Mouse (Mus musculus) kidney, embryonic 15.5 days (tissue): ENCODE measurements around the gene Cntnap5a. TPM values are rescaled to one million over a fixed set of nuclear protein-coding genes. Genes with fewer than 3 reads are reported as not detected.
A peak's percentile ranks its signal among the peaks of the same experiment; 100 is the strongest.

Source experiments
- ATAC-seq: fragments of 200-750 bp; cut with Nextera tagmentation; replicated peaks from 2 replicates; pipeline ENCODE4 v1.8.0; 2017; ENCODE audit warnings: moderate TSS enrichment; ENCODE audit not compliant: low FRiP score
- H3K27ac ChIP-seq: fragments of 300-500 bp; sonication (generic); 2 replicates; pipeline ENCODE4 v1.5.1; 2015; ENCODE audit warnings: mild to moderate bottlenecking, inconsistent platforms
- H3K27me3 ChIP-seq: fragments of 300-500 bp; sonication (generic); 2 replicates; pipeline ENCODE4 v1.6.1; 2015; ENCODE audit warnings: inconsistent platforms
- H3K36me3 ChIP-seq: fragments of 300-500 bp; sonication (generic); 2 replicates; pipeline ENCODE4 v1.6.1; 2015; ENCODE audit warnings: inconsistent platforms
- H3K4me1 ChIP-seq: fragments of 300-500 bp; sonication (generic); 2 replicates; pipeline ENCODE4 v1.6.1; 2015; ENCODE audit warnings: inconsistent platforms
- H3K4me2 ChIP-seq: fragments of 300-500 bp; sonication (generic); 2 replicates; pipeline ENCODE4 v1.6.1; 2015; ENCODE audit warnings: moderate library complexity, mild to moderate bottlenecking, inconsistent platforms
- H3K4me3 ChIP-seq: fragments of 300-500 bp; sonication (generic); replicated peaks from 2 replicates; pipeline ENCODE4 v1.5.1; 2015; ENCODE audit warnings: mild to moderate bottlenecking, inconsistent platforms
- H3K9ac ChIP-seq: fragments of 300-500 bp; sonication (generic); 2 replicates; pipeline ENCODE4 v1.6.1; 2015; ENCODE audit warnings: mild to moderate bottlenecking, inconsistent platforms
- H3K9me3 ChIP-seq: fragments of 300-500 bp; sonication (generic); replicated peaks from 2 replicates; pipeline ENCODE4 v1.6.1; 2016; ENCODE audit warnings: inconsistent platforms
- WGBS: fragments of 180-500 bp; shearing (Covaris S2); methylation state at CpG from one replicate; pipeline ENCODE4 v1.1.7; 2015; ENCODE audit warnings: mixed read lengths; 5-methylcytosine and 5-hydroxymethylcytosine counted together
- microRNA-seq: library from miRNA; unstranded; fragments of <30 nt; microRNA quantifications from one replicate; pipeline ENCODE4, GENCODE M21; 2016
- polyA plus RNA-seq: library from polyadenylated mRNA; unstranded; fragments of >200 nt; fragmentation: Nextera tagmentation; extraction: Ambion mirVana; gene quantifications from 2 replicates; pipeline ENCODE4 v1.2.1, GENCODE M21; 2015

The Cntnap5a gene
- polyA plus RNA-seq, 1 experiment from 2014 or later = 0.04 TPM

DNA sequence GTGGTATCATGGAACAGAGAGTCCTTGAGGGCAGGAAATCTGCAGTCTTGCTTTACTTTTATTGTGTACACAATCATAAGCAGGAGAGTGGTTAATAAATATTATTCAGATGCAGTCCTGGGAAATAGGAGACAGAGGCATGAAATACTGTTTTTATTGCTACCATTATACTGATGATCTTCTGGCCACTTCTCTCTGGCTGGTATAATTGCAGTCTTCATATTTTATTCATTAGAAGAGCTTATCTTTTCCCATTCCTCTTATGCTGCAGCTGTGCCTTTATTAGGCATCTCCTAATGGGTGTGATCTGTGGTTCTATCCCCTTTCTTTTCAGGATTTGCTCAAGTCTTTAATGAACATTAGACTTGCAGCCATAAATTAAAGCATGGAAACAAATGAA is 707.8 kb downstream of the Cntnap5a start:
- Histone ChIP-seq H3K4me2 (no peak overlapping the region), H3K36me3 (no peaks in the 10 kb centered on the region), H3K27me3 (no peaks in the 10 kb centered on the region), H3K4me1 (no peaks in the 10 kb centered on the region), H3K27ac (no peak overlapping the region), H3K9ac (no peak overlapping the region), H3K4me3 (no peak overlapping the region), H3K9me3 (no peaks in the 10 kb centered on the region)
- no peak for ATAC-seq

GRCm38 (mm10) chr1:116401996-116402656 is 717.6 kb downstream of the Cntnap5a start:
- Histone ChIP-seq H3K4me1 (no peaks in the 10 kb centered on the region), H3K27ac (no peak overlapping the region), H3K36me3 (no peaks in the 10 kb centered on the region), H3K4me3 (no peak overlapping the region), H3K9ac (no peak overlapping the region), H3K9me3 (no peaks in the 10 kb centered on the region), H3K4me2 (no peak overlapping the region), H3K27me3 (no peaks in the 10 kb centered on the region)
- 76% methylated on average over 1 of the region's 1 CpGs for WGBS
- no peak for ATAC-seq

- H3K36me3 ChIP-seq = no peaks in the 10 kb centered on the region
- no peak overlapping the region for H3K27ac ChIP-seq
- no peaks in the 10 kb centered on the region for H3K4me1 ChIP-seq
- H3K9me3 ChIP-seq = no peaks in the 10 kb centered on the region
- H3K9ac ChIP-seq = no peak overlapping the region
- H3K4me2 ChIP-seq = no peak overlapping the region
- 84% methylated on average over 1 of the region's 1 CpGs for WGBS
- no peak overlapping the region for H3K4me3 ChIP-seq
- H3K27me3 ChIP-seq = no peaks in the 10 kb centered on the region
- ATAC-seq = no peak
Measured at GRCm38 (mm10) chr1:116409836-116410235, 725.3 kb downstream of the Cntnap5a start.

DNA sequence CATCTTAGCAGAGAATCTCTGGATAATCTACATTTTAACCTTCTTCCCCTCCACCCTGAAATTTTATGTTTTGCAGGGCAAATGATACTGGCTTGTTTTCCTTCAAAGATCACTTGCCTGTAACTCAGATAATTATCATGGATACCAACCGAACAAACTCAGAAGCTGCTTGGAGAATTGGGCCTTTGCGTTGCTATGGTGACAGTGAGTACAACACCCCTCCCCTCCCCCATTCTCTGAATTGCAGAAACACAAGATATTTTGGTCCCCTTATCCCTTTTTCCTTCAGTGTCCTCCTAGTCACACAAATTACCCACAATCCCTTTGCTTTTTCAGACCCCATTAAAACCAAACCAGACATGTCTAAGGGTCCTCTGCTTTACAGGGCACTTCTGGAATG is 743.8 kb downstream of the Cntnap5a start:
- H3K4me1 ChIP-seq = no peaks in the 10 kb centered on the region
- no peaks in the 10 kb centered on the region for H3K36me3 ChIP-seq
- no peak overlapping the region for H3K9ac ChIP-seq
- H3K4me3 ChIP-seq = no peak overlapping the region
- H3K27me3 ChIP-seq = no peaks in the 10 kb centered on the region
- no peak for ATAC-seq
- H3K27ac ChIP-seq = no peak overlapping the region
- no peak overlapping the region for H3K4me2 ChIP-seq
- H3K9me3 ChIP-seq = no peaks in the 10 kb centered on the region
- WGBS = 66% methylated on average over 2 of the region's 2 CpGs

DNA sequence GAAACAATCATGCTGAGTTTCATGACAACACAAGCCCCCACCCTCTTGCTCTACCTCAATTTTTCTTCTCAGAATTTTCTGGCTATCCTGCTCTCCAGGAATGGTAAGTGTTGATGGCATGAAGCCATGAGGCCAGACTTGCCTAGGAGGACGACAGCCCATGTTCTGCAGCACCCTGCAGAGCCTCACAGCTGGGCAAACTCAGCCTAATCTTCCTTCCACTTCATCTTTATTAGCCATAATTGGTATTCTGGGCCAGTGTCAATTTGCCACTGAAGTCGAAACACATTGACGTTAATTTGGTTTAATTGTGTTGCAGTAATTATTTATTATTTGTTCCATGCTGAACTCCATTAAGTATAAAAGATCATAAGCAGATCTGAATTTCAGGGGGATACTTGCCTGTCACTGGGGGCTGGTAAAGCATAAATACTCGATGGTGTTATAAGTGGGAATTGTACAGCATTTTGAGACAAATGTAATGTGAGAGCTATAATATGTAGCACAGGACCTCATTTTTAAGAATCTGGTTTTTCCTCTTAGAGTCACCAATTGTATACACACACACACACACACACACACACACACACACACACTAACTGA is 770.7 kb downstream of the Cntnap5a start:
- no peaks in the 10 kb centered on the region for H3K27me3 ChIP-seq
- H3K4me3 ChIP-seq = no peak overlapping the region
- H3K36me3 ChIP-seq = no peaks in the 10 kb centered on the region
- no peaks in the 10 kb centered on the region for H3K9me3 ChIP-seq
- no peak overlapping the region for H3K9ac ChIP-seq
- no peaks in the 10 kb centered on the region for H3K4me1 ChIP-seq
- no peak overlapping the region for H3K4me2 ChIP-seq
- H3K27ac ChIP-seq = no peak overlapping the region
- ATAC-seq = no peak
- 78% methylated on average over 4 of the region's 4 CpGs for WGBS

GRCm38 (mm10) chr1:116477703-116478102 is 793.1 kb downstream of the Cntnap5a start:
- no peaks in the 10 kb centered on the region for H3K9me3 ChIP-seq
- H3K4me1 ChIP-seq = no peaks in the 10 kb centered on the region
- no peaks in the 10 kb centered on the region for H3K36me3 ChIP-seq
- no peak for ATAC-seq
- no peak overlapping the region for H3K9ac ChIP-seq
- H3K4me2 ChIP-seq = no peak overlapping the region
- H3K27ac ChIP-seq = no peak overlapping the region
- WGBS = 37% methylated on average over 2 of the region's 2 CpGs
- no peak overlapping the region for H3K4me3 ChIP-seq
- no peaks in the 10 kb centered on the region for H3K27me3 ChIP-seq

- H3K27me3 ChIP-seq = no peaks in the 10 kb centered on the region
- WGBS = 63% methylated on average over 1 of the region's 1 CpGs
- no peak for ATAC-seq
- no peak overlapping the region for H3K4me2 ChIP-seq
- no peaks in the 10 kb centered on the region for H3K4me1 ChIP-seq
- H3K27ac ChIP-seq = no peak overlapping the region
- no peaks in the 10 kb centered on the region for H3K36me3 ChIP-seq
- H3K4me3 ChIP-seq = no peak overlapping the region
- no peaks in the 10 kb centered on the region for H3K9me3 ChIP-seq
- H3K9ac ChIP-seq = no peak overlapping the region
Measured at GRCm38 (mm10) chr1:116488780-116489569, 804.4 kb downstream of the Cntnap5a start.

DNA sequence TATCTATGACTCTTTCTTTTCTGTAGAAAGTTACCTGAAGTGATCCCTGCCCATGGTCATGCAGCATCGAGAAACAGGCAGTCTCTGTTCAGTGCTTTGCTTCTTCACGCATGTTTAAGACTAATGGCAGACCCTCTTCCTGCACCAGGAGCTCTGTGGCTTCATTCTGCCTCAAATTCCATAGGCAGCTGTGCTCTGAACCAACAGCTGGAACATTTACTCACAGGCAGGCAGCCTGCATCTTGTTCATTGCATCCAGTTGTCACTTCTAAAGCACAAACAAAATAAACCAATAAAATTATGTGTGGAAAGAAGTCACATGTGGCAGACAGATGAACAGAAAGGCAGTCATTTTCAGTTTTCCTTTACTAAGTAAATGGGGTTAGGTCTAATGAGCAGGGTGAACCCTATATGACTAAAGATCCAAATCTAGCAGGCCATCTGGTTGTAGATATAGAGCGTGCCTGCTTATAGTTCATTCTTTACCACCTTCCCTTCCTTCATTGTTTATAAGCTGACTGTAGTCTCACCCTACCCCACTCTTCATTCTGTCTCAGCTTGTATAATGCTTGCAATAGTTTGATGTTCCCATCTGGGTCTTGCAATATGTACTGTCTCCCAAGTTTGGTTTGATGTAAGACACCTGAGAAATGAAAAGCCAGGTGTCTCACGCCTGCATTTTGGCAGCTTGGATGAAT is 893.6 kb downstream of the Cntnap5a start:
- Histone ChIP-seq H3K36me3 (no peaks in the 10 kb centered on the region), H3K27ac (no peak overlapping the region), H3K9me3 (no peaks in the 10 kb centered on the region), H3K4me1 (no peaks in the 10 kb centered on the region), H3K4me3 (no peak overlapping the region), H3K4me2 (no peak overlapping the region), H3K9ac (no peak overlapping the region), H3K27me3 (no peaks in the 10 kb centered on the region)
- 54% methylated on average over 4 of the region's 4 CpGs for WGBS
- peak; percentile 67 for ATAC-seq

DNA sequence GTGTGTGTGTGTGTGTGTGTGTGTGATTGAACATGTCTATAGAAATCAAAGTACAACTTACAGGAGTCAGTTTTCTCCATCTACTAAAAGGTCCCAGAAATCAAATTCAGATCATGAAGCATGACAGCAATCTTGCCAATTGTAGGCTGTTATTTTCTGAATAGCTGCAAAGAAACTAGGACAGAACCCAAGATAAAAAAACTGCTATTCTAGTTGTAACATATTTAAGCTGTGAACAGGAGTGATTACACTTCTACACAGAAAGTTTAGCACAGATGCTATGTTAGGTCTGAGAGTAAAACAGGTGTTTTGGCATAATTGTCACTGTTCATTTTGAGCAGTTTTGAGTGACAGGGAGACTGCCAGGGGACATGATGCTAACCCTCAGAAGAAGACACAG is 931.7 kb downstream of the Cntnap5a start:
- no peak for ATAC-seq

More for the DNA sequence above, 931.7 kb downstream of the Cntnap5a start:
- Histone ChIP-seq H3K4me3 (no peak overlapping the region), H3K36me3 (no peaks in the 10 kb centered on the region), H3K4me2 (no peak overlapping the region), H3K9ac (no peak overlapping the region), H3K4me1 (no peaks in the 10 kb centered on the region), H3K27ac (no peak overlapping the region), H3K27me3 (no peaks in the 10 kb centered on the region), H3K9me3 (no peaks in the 10 kb centered on the region)

Small RNAs within 50 kb of the gene (microRNA-seq; reads per million reads assigned to microRNA genes)
- not detected for gene Gm23393
